Mouse (Mus musculus): ENCODE data around the gene Nedd9. TPM values are rescaled to one million over a fixed set of nuclear protein-coding genes. Genes with fewer than 3 reads are reported as not detected.

The Nedd9 gene
- total and polyA plus RNA-seq, 3 experiments, result 41.3 to 48.7 (median 42.5) TPM

DNA sequence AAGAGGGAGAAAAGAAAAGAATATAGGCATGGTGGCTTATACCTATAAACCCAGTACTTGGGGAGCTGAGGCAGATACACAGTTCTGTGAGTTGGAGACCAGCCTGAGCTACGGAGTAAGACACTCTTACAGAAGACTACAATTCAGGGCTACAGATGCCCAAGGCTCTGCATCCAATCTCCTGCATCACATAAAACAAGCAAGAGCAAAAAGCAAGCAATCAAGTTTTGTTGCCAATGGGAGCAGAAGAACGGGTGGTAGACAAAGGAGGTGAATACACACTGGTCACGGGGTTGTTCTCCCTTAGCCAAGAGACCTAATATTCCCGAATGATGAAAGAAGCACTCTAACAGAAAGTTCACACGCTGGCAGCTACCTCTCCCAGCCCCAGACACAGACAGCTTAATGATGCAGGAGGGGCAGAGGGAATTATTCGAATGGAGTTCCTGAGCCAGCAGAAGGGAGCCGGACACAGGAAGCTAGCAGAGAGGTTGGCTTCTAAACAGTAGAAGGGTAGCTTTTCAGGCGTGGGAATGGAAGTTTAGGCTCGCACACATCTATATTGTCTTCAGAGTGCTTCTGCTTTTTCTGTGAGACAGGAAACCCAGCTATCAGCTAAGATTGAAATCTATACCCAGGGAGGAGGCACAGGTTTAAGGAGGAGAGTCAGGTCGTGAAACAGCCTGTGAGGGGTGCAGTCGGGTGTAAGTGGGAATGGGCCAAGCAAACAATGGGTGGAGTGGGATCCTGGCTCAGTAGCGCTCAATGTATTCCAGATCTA, 15.2 kb upstream of the Nedd9 start:
- no peak for DNase-seq (ENCODE audit: extremely low read depth)
- H3K27me3 ChIP-seq (replicated peaks), result no peaks in the 10 kb centered on the region
- no peaks in the 10 kb centered on the region for H3K9me3 ChIP-seq (replicated peaks; ENCODE audit: low read length)
- dilution Hi-C loops (cut with MboI; ENCODE audit: extremely low pct_ligation_motif_present, extremely low pct_unique_long_range_greater_than_20kb, low sequenced_read_pairs), result no loop called here
- no peaks in the 10 kb centered on the region for H3K79me2 ChIP-seq (replicated peaks; ENCODE audit: control insufficient read depth, extremely low read depth, insufficient read depth, poor library complexity, severe bottlenecking)
- H3K4me2 ChIP-seq (ENCODE audit: insufficient read depth, low read depth, poor library complexity, severe bottlenecking), result no peak overlapping the region
- in situ Hi-C loops (cut with MboI; ENCODE audit: low pct_ligation_motif_present, low pct_unique_long_range_greater_than_20kb, low sequenced_read_pairs), result no loop called here
- H3K4me1 ChIP-seq (ENCODE audit: control insufficient read depth in 1 of 2, insufficient read depth in 2 of 2), result peaks cover 32 to 59% of the 10 kb centered on the region in 2 experiments
- H3K4me3 ChIP-seq (replicated peaks in 1 of 3; ENCODE audit: low read depth in 2 of 3, low read length in 2 of 3, poor library complexity in 1 of 3), result no peak overlapping the region
- H3K9ac ChIP-seq (ENCODE audit: insufficient read depth, low read depth), result no peak overlapping the region
- TF ChIP-seq MYC (IDR thresholded peaks at IDR 0.05; ENCODE audit: low read depth, low read length) (no peak), UBTF (IDR thresholded peaks at IDR 0.05; ENCODE audit: low read depth, low read length) (no peak), CHD1 (IDR thresholded peaks at IDR 0.05; ENCODE audit: low read depth, low read length) (no peak), ZMIZ1 (IDR thresholded peaks at IDR 0.05; ENCODE audit: low read depth, low read length) (no peak), ZC3H11A (IDR thresholded peaks at IDR 0.05; ENCODE audit: low read depth, low read length) (no peak), GABPA (IDR thresholded peaks at IDR 0.05; ENCODE audit: insufficient replicate concordance, low read depth, low read length) (no peak), EP300 (IDR thresholded peaks at IDR 0.05; ENCODE audit: low read length) (no peak), JUN (IDR thresholded peaks at IDR 0.05; ENCODE audit: insufficient read depth, low read depth, low read length) (no peak)
- no peaks in the 10 kb centered on the region for H3K36me3 ChIP-seq (replicated peaks in 1 of 2; ENCODE audit: control insufficient read depth in 1 of 2, insufficient read depth in 1 of 2, low read length in 1 of 2)
- H3K27ac ChIP-seq (ENCODE audit: insufficient read depth, low read depth), result no peak overlapping the region

DNA sequence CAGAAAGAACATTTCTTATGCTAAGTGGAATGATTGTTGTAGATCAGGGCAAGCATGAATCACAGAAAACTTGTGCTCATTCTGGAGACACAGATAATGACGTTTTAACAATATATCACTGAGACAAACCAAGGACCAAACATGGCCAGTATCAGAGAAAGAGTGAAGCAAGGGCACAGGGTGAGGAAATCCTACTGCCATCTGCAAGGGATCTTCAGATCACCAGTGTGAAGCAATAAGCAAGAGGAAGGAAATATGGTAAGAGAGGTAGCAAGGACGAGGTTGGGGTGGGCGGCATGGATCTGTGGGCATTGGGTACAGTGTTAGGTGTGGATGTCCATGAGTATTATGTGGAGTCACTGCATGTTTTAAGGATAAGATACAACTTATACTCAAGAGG, 13.6 kb upstream of the Nedd9 start:
- dilution Hi-C loops (cut with MboI; ENCODE audit: extremely low pct_ligation_motif_present, extremely low pct_unique_long_range_greater_than_20kb, low sequenced_read_pairs) (no loop called here), in situ Hi-C loops (cut with MboI; ENCODE audit: low pct_ligation_motif_present, low pct_unique_long_range_greater_than_20kb, low sequenced_read_pairs) (no loop called here)
- Histone ChIP-seq H3K4me3 (replicated peaks in 1 of 3; ENCODE audit: low read depth in 2 of 3, low read length in 2 of 3, poor library complexity in 1 of 3) (no peak overlapping the region), H3K36me3 (replicated peaks in 1 of 2; ENCODE audit: control insufficient read depth in 1 of 2, insufficient read depth in 1 of 2, low read length in 1 of 2) (no peaks in the 10 kb centered on the region), H3K9me3 (replicated peaks; ENCODE audit: low read length) (no peaks in the 10 kb centered on the region), H3K9ac (ENCODE audit: insufficient read depth, low read depth) (no peak overlapping the region), H3K79me2 (replicated peaks; ENCODE audit: control insufficient read depth, extremely low read depth, insufficient read depth, poor library complexity, severe bottlenecking) (no peaks in the 10 kb centered on the region), H3K4me2 (ENCODE audit: insufficient read depth, low read depth, poor library complexity, severe bottlenecking) (no peak overlapping the region), H3K27ac (ENCODE audit: insufficient read depth, low read depth) (no peak overlapping the region), H3K4me1 (ENCODE audit: control insufficient read depth in 1 of 2, insufficient read depth in 2 of 2) (peaks cover 25 to 46% of the 10 kb centered on the region in 2 experiments), H3K27me3 (replicated peaks) (no peaks in the 10 kb centered on the region)
- DNase-seq (ENCODE audit: extremely low read depth), result no peak
- TF ChIP-seq TCF12 (IDR thresholded peaks at IDR 0.05; ENCODE audit: low read depth, low read length) (no peak), E2F4 (IDR thresholded peaks at IDR 0.05; ENCODE audit: insufficient replicate concordance, low read depth, low read length) (no peak), GABPA (IDR thresholded peaks at IDR 0.05; ENCODE audit: insufficient replicate concordance, low read depth, low read length) (no peak), POLR2AphosphoS2 (IDR thresholded peaks at IDR 0.05; ENCODE audit: low read depth, low read length) (no peak), MXI1 (IDR thresholded peaks at IDR 0.05; ENCODE audit: low read depth, low read length) (no peak), CHD2 (IDR thresholded peaks at IDR 0.05; ENCODE audit: low read length) (no peak), RCOR1 (conservative IDR thresholded peaks at IDR 0.05; ENCODE audit: low read depth, low read length) (no peak), HCFC1 (IDR thresholded peaks at IDR 0.05; ENCODE audit: low read depth, low read length) (no peak), TBP (conservative IDR thresholded peaks at IDR 0.05; ENCODE audit: low read depth, low read length) (no peak), CTCF (conservative IDR thresholded peaks at IDR 0.05 in 1 of 2, IDR thresholded peaks at IDR 0.05 in 1 of 2; ENCODE audit: low read depth in 2 of 2, low read length in 2 of 2) (no peak), EP300 (IDR thresholded peaks at IDR 0.05; ENCODE audit: low read length) (no peak), PAX5 (IDR thresholded peaks at IDR 0.05; ENCODE audit: low read length) (no peak), JUND (conservative IDR thresholded peaks at IDR 0.05; ENCODE audit: low read depth, low read length) (no peak)
